Mouse (Mus musculus) mouse embryonic stem cell (cell line): ENCODE measurements around the gene Gm28230.

Source experiments
- in situ Hi-C, 2 experiments: fragments of 300-500 bp; cut with MboI; formaldehyde crosslinking; loops; 1 replicate in 1 of 2; 3 replicates in 1 of 2; pipeline ENCODE4 v1.14.3; 2019 to 2020; ENCODE audit warnings: low sequenced_read_pairs in 2 of 2, low pct_unique_long_range_greater_than_20kb in 1 of 2, mixed read lengths in 1 of 2; ENCODE audit not compliant: unreplicated experiment in 1 of 2

The Gm28230 gene

GRCm38 (mm10) chr2:74711721-74712621, 14.6 kb upstream of the Gm28230 start, which contains the start of the genes Hoxd3 and Hoxd4:
Gene Hoxd3, plus strand, starts transcription at chr2:74711927.
Gene Hoxd4, plus strand, starts transcription at chr2:74711929.
- in situ Hi-C loops: no loop called here

DNA sequence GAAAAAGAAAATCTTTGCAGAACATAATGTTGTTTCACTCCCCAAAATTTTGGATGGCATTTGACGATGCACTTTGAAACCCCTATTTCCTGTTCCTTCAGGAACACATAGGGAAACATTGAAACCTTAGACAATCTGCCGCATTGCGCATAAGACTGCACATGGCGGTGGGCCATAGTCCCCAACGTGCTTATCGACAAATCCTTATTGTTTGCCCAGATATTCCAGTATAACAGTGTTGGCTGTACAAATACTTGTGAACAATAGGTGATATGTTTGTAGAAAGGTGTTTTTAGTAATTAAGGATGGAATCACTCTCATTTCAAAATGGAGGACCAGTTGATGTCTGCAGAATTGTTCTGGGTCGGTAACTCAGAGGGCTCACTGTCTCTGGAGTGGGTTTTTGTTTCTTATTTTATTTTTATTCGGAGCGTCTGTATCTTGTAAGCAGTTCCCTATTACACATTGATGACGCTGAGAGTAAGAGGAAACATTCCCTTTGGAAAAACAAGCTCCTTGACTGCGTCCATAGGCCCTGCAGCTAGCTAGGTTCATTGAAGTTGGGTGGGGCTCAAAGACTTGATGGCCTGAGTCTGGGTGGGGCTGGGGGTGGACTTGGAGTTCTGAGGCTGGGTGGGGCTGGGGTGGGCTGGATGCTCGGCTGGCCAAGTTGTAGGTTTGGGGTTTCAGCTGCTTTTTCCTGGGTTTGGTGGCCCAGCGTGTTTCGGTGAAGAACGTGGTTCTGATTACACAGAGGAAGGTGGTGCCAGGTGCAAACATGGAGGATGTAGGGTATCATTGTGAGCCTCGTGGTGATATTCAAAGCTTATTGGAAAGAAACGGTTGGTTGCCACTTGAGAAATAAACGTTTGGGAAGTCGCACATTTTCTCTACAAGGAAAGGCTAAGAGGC, 13.0 kb upstream of the Gm28230 start:
- in situ Hi-C loops: no loop called here

GRCm38 (mm10) chr2:74714156-74714789, 12.3 kb upstream of the Gm28230 start:
- in situ Hi-C loops: no loop called here

DNA sequence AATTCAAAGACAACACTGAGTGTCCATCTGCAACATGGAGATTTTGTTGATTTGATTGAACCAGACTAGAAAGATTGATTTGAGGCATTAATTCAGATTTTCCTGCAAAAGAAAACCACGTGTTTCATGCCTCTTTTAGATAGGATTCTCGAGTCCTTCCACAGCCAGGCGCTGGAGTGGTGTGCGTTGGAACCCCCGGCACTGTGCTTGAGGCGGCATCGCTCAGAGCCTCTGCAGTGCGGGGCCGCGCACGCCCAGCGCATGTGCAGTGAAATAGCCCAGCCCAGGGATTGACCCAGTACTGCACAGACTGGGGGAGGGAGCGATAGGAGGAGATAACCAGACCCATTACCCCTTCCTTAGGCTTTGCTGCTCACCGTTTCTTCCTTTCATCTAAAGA, 11.6 kb upstream of the Gm28230 start:
- in situ Hi-C loops: no loop called here

DNA sequence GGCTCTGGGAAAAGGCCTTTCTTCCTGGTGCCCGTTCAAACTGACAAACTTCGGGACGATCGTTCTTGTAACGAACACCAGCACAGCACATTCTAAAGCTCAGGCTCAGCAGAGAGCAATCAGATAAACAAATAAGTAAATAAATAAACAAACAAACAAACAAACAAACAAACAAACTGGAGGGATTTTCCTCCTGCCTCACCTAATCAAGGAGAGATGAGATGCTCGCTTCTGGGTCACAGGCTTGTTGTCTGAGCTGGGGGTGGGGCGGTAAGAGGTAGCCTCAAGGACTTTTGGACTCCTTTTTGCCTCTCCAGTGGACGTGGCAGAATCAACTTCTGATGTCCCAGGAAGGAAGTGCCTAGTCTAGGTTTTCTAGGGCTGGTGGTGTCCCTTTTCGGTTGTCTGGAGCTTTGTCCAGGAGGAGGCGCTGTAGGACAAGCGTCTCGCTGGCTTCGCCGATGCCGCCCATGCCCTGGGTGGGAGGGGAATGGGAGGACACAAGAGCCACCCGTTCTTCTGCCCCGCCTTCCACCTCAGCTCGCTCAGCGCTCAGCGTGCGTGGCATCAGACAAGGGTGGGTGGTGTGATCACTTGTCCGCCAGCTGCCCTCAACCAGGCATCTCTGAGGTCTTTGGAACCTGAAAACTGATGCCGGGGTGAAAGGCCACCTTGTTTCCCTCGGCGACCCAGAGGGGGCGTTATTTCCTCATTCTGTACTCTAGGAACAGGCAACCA, 10.9 kb upstream of the Gm28230 start:
- in situ Hi-C loops: no loop called here

- in situ Hi-C loops: no loop called here
Measured at GRCm38 (mm10) chr2:74720384-74720783, 6.1 kb upstream of the Gm28230 start.

- in situ Hi-C loops: no loop called here
Measured at GRCm38 (mm10) chr2:74720955-74721491, 5.5 kb upstream of the Gm28230 start.

- in situ Hi-C loops: no loop called here
Measured at GRCm38 (mm10) chr2:74721882-74722281, 4.6 kb upstream of the Gm28230 start.

- in situ Hi-C loops: no loop called here
Measured at GRCm38 (mm10) chr2:74722949-74723348, 3.6 kb upstream of the Gm28230 start.

GRCm38 (mm10) chr2:74724244-74725015, 2.1 kb upstream of the Gm28230 start:
- in situ Hi-C loops: no loop called here

GRCm38 (mm10) chr2:74725171-74725570, 1.4 kb upstream of the Gm28230 start:
- in situ Hi-C loops: no loop called here

- in situ Hi-C loops: no loop called here
Measured at GRCm38 (mm10) chr2:74726973-74727639, 578 bp downstream of the Gm28230 start.

- in situ Hi-C loops: no loop called here
Measured at GRCm38 (mm10) chr2:74727640-74728302, 1.2 kb downstream of the Gm28230 start.

GRCm38 (mm10) chr2:74728303-74728680, 1.8 kb downstream of the Gm28230 start:
- in situ Hi-C loops: no loop called here

DNA sequence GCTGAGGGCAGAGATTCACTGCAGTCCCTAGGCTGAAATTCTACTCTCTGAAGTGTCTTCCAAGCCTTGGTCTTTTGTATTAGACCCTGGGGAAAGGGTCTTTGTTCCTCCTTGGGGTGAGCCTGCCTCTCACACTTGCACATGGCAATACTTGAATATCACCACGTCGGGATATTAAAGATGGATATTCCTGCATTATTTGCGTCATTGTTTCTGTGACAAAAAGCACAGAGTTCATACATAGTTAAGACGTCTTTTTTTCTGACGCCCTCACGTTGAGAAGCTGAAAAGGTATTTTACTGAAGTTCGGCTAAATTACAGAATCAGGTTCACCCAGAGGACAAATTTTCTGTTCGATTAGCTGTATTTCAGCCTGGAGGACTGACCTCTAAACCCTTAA, 3.8 kb downstream of the Gm28230 start:
- in situ Hi-C loops: loop anchor here in 1 of 2 experiments (10.0 kb wide), 1 partner anchor 46 kb away; no protein-coding TSS in a partner anchor

DNA sequence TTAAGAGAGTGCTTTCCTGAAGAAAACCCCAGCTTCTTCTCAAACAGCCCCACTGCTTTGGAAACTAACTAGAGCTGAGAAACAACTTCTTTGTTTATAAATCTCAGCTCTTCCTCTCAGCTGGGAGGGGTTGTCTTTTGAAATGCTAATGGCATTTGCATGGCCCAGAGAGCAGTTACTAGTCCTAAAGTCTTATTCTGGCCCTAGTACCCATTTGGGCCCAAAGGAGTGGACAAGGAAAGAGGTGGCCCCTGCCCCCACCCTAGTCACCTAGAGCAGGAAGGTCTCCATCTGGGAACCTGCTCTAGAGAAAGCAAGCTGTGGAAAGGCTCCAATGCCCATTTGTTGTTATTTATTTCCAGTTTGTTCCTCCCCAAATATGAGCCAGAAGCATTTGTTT, 4.5 kb downstream of the Gm28230 start:
- in situ Hi-C loops: loop anchor here in 1 of 2 experiments (10.0 kb wide), 1 partner anchor 46 kb away; no protein-coding TSS in a partner anchor
